Mouse (Mus musculus) adrenal gland (tissue): ENCODE data around the gene Sh3kbp1.

Source experiments
- intact Hi-C: fragments of 180-260 bp; cut with DNase I; formaldehyde crosslinking; loops from one replicate; pipeline ENCODE4 v1.15.1; 2025

Gene Sh3kbp1

DNA sequence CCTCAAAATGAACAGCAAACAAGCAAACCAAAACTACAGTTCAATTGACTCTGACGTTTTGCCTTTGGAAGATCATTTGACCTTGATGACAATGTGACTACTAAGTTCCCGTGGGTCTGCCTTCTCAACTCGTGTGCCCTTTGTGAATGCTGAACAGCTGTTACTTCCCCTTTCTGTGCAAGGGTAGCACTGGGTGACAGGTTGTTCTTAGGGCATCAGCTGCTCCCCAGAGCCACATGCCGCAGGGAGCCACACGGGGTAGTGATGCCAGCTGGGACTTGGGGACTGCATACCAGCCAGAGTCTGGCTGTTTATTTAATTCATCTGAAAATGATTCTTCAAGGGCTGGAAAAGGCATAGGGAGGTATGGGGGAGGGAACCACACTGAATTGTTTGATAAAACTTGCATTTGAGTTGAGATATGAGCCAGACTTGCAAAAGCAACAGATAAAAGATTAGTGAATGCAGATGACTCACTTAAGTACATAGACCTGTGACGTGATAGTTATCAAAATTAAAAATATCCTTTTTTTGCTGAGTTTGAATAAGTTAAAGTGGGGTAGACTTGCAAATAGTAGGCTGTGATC lies 108.5 kb downstream of the Sh3kbp1 start:
- intact Hi-C loops = no loop called here

DNA sequence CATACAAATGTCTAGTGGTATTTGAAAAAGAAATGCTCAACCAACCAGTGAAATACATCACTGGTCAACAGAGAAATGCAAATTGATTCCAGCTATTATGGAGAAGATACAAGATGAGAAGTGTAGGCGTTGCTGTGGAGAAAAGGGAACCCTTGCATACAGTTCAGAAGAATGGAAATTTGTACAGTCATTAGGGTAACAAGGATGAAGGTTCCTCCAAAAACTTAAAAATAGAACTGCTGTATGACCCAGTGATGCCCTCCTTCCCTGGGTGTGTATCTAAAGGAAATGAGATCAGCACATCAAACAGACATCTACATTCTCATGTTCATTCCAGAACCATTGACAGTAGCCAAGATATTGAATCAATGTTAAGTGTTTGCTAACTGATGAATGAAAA lies 110.3 kb downstream of the Sh3kbp1 start:
- intact Hi-C loops = no loop called here

DNA sequence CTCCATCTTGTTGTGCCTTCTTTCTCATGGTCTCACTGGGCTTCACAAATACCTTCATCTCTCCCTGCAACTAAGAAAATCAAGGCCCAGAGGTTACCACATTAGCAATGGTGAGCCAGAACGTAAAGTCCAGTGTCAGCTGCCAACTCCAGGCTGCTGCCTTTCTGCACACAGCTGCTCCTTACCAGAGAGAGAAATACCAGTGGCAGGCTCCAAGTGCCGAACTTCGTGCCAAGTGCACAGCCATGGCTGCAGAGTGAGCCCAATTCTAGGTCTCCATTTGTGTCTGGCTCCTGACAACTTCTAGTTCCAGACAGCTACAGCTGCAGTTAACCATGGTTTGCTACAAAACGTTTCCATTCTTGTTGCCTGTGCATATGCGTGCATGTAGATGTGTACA lies 117.0 kb downstream of the Sh3kbp1 start:
- intact Hi-C loops = no loop called here

DNA sequence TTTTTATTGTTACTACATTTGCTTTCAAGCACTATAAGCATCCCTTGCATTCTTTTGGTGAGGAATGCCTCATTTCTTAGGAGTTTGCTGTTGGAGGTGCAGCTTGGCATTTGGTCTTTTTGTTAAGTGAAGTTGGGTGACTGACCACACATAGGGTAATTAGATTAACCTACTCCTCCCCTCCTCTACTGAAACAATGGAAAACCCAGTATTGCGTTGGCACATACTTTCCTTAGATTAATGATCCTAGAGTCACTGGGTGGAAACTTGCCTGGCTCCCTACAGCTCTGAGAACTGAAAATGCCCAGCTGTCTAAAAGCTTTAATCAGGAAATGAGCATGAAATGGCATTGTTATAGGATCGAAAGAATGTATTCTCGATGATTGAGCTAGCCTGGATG lies 117.5 kb downstream of the Sh3kbp1 start:
- intact Hi-C loops = no loop called here

DNA sequence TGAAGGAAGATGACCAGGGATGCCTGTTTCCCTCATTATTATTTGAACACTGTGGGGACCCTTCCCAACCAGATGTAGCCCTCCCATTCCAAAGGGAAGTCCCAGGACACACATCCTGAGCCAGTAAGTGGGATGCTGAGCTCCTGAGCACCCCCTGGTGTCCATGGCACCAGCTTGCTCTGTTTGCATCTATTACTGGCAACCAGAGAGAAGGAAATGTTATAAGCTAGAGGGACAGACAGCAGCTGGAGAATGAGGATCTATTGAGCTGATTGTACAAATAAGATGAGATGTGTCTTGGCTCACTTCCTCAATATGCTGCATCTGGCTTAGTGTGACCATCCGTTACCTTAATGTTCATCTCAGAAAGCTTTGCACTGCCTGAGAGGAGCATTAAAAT lies 124.8 kb downstream of the Sh3kbp1 start:
- intact Hi-C loops = loop anchor here (5.0 kb wide), 2 partner anchors 125 to 210 kb away; partner anchors contain the start of gene Sh3kbp1

DNA sequence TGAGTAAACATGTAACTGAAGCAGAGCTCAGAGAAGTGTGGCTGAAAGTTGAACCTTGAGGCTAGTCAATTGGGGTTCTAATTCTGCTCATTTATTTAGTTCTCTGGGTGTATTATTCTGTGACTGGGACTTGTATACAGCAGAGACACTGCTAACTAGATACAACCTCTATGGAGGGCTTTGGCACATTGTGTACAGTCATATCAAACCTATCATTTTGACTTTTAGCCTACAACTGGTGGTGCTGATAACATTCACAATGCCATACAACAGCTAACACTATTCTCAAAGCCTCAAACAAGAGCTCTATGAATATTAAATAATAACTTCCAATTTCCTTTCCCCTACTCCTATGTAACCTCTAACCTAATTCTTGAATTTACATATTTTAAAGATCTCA lies 129.2 kb downstream of the Sh3kbp1 start:
- intact Hi-C loops = no loop called here

DNA sequence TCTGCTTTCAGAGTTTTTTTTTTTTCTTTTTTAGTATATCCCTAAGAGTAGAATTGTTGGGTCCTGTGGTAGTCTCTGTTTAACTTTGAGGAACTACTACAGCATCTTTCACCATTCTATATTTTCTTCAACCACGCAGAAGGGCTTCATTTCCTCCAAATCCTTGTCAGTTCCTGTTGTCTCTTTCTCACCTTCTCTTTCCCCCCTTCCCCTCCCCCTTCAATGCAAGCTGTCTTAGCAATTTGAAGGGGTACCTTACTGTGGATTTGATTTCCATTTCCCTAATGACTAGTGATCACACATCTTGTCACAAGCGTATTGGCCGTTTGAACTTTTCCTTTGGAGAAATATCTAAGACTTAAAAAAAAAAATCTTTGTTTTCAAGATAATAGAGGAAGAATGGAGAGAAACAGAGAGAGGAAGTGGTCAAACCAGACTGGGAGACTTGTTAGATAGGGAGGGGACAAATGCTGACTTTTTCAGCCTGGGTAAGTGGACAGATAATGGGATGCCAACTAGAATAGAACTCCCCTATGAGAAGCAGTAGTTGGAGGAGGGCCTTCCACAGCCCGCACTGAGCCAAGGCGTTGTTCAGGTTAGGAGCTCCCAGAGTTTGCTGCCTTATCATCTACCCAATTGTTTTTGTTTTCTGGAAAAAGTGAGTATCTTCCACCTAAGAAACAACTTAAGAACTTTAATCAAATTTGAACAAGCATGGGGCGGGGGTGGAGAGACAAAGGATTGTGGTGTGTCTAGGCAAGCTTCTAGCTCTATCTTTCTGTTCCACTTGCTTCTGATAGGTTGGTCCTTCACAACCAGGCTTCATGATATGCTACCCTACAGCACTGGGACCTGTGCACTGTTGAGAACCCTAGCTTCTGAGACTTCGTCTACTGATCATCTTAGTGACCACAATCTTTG lies 130.1 kb downstream of the Sh3kbp1 start:
- intact Hi-C loops = no loop called here

DNA sequence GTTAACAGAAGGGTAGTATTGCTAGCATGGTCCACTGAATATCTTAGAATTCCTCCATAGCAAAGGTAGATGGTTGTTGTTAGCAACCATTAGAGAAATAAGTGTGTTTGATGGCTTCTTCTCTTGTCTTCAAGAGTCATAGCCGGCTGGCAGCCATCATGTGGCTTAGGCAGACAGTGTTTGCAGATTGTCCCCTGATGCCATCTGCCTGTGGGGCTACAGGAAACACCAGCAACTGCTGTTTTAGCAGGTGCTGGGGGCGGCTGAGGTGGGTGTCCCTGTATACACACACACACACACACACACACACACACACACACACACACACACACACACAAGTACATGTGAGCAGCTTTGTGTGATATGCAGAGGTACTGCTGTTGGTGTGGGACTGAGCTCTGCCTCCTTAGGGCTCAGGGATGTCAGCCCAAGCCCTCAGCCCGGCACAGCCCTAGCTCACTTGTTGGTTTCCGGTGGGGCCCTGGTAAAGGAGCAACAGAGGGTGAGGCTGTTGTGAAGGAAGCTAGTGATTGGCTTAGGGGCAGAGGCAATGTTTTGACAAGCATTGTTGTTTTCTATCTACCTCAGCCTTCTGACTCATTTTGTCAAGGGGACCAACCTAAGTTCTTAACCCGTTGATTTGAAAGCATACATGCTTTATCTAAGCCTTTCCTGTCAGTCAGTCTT lies 130.9 kb downstream of the Sh3kbp1 start:
- intact Hi-C loops = no loop called here

DNA sequence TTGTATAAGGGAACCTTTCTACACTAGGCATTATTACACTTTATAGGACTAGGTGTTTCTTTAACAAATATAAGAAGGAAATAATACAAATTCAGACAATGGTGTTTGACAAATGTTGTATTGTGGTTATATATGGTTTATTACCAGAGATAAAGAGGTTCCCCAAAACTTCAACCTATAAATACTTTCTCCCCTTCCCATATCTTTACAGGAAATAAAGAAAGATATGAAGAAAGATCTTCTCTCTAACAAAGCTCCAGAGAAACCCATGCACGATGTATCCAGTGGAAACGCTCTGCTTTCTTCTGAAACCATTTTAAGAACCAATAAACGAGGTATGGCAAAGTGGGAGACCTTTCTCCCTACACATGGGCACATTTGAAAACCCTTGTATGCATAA lies 136.7 kb downstream of the Sh3kbp1 start:
- intact Hi-C loops = no loop called here

DNA sequence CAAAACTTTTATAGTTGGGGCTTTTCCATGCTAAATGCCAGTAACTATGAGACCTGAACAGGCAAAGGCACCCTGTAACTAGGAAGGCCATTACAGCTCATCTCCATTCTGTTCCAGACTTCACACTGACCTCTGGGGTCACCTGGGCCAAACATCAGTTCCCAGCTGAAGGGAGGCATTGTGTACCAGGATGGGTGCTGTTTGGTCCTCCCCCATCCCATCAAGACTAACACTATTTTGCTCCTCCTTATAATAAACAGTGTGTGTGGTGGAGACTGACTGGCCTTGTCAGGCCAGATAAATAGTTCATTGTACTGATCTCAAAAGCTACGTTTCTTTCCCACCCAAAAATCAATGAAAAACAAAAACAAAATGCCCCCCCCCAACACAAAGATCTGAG lies 138.8 kb downstream of the Sh3kbp1 start:
- intact Hi-C loops = no loop called here

DNA sequence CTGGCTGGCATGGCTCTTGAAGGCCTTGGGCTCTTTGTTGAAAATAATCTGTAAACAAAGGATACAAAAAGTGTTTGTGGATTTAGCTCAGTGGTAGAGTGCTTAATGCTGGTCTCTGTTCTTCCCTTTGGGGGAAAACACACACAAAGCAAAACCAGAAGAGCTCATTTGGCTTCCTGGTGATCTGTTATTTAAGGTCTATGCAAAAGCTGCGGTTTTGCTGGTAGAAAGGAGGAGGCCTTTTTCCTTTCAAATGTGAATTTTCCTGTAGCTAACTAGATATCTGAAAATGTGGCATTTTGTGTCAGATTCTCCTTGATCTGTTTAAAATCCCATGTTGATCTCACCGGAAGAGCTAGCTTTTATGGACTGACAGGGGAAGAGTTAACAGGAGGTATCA lies 141.9 kb downstream of the Sh3kbp1 start:
- intact Hi-C loops = no loop called here

DNA sequence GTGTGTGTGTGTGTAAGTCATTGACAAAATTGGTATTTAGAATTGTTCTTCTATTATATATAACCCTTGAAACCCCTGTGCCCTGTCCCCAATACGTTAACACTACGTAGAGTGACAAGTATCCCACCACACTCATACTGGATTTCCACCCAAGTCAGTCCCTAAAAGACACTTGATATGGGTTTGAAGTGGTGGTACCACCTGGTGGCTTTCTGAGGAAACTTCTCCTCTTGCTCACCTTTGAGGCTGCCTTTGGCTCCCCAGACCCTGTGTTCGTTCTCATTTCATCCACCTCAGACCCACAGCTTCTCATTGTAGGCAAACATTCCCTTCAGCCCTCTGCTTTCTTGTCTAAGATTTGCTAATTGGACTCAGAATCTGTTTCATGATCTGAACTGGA lies 142.7 kb downstream of the Sh3kbp1 start:
- intact Hi-C loops = no loop called here

DNA sequence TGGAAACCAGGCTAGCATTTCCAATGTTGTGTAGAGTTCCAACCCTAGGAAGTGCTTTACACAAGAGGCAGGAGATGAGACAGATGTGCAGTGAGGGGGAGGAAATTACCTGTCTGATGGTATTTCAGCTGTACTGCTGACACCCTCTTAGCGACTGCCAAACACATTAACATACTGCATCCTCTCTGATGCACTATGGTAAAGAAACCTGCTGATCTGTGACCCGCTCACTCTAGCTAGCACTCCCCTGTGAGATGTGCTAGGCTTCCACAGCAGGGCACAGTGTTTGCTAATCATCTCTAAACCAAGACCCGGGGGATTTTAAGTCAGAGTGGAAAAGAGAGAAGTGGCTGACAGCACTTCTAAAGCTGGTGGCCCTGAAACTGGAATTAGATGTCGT lies 145.1 kb downstream of the Sh3kbp1 start:
- intact Hi-C loops = no loop called here

DNA sequence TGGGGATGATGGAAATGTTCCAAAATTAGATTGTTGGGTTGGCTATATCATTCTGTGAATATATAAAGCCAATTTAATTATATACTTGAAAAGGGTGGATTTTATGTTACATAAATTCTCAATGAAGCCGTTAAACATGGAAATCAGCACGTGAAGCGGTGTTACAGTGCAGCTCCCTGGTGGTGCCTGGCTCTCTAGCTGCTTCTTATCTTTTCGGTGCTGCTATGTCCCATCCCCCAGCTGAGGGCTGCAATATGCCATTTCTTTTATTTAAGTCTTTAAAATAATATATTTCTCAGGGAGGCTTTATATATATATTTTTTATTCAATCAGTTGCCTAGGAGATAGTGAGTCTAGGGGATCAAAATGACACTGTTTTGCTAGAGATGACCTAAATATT lies 148.0 kb downstream of the Sh3kbp1 start:
- intact Hi-C loops = no loop called here

DNA sequence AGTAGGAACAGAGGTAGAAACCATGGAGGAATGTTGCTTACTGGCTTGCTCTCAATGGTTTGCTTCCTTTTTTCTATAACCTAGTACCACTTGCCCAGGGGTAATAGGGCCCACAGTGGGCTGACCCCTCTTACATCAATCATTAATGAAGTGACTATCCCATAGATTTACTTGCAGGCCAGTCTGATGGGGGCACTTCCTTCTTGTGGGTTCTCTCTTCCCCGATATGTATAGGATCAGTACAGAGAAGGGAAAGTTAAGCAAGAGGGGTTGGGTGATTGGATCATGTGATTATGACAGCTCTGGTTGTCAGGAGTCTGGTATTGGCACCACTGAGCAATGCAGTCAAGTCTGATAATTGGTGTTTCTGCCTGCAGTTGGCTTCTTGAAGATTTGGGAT lies 151.7 kb downstream of the Sh3kbp1 start:
- intact Hi-C loops = no loop called here

DNA sequence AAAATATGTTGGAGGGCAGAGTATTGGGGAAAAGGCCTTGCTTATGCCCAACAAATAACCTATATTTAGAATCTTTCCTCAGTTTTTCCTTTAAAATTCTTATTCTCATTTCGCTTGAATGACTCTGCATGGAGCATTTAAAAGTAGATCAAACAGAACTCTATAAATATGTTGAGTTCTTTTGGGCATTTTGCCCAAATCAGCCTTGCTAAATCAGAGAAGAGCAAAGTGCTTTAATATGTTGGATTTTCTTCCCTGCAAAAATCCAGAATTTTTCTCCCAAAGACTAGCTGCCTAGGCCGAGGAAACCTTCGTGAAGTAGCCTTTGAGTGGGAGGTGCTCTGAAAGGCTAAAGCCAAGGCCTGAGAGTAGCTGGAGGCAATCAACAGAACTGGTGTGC lies 163.4 kb downstream of the Sh3kbp1 start:
- intact Hi-C loops = no loop called here

DNA sequence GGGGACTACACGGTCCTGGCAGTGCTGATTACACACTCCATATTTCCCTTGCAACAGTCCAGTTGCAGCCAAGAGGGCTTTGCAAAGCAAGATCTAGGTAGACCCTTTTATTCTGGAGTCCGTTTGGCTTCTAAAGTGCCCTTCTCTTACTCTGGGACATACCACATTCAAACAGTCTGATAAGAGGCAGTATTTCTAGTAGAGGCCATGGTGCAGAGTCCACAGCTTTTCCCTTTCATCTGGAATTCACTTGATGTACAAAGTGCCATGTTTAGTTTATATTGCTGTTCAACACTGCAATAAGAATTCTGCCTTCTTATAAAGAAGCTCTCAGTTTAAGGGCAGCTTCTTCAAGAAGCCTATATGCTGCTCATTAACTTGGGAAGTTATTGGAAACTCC lies 168.5 kb downstream of the Sh3kbp1 start:
- intact Hi-C loops = no loop called here

DNA sequence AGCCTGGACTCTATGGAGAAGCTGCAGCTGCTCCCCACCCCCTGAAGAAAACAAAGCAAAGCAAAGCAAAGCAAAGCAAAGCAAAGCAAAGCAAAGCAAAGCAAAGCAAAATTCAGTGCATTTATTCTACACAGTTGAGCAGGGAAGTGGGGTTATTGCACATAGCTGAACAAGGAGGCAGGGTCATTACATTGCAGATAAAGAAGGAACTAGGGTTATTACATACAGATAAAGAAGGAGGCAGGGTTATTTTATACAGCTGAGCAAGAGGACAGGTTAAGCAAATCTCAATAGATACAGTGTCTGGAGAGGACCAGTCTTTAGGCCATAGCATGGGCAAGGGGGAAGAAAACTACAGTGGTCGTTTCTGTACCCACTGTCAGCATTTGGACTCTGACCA lies 177.3 kb downstream of the Sh3kbp1 start:
- intact Hi-C loops = no loop called here

DNA sequence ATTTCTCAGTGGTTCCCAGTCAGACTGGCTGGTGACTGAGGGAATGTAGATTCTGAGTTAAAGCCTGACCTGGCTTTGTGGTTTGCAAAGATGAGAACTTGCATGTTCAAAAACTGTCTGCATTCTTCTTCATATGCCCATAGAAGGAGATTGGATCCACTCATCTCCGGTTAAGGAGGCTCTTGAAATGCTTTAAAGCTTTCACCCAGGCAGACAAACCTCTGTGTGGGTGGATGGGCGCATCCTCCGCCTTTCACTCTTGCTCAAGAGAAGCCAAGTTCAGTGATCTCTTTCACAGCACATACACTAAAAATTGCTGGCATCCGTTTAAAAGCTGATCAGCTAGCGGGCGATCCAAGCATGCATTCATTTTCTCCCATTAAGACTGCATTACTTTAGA lies 182.4 kb downstream of the Sh3kbp1 start:
- intact Hi-C loops = no loop called here

DNA sequence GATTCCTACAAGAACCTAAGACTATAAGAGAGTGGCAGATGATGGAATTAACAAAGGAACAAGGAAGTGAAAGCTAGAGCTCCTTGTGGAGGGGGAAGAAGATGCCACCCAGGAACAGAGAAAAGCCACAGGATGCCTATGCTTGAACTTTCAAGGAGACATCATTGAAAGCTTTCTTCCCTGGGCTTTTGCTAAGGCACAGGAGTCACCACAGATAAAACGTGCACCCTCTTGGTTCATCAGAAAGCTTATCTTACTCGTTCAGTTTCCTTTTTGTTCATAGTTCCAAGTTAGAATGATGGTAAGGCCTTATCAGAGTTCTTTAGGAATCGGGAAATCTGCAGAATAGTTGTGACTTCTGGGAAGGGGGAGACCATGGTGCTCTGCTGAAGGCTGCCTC lies 183.4 kb downstream of the Sh3kbp1 start:
- intact Hi-C loops = no loop called here

DNA sequence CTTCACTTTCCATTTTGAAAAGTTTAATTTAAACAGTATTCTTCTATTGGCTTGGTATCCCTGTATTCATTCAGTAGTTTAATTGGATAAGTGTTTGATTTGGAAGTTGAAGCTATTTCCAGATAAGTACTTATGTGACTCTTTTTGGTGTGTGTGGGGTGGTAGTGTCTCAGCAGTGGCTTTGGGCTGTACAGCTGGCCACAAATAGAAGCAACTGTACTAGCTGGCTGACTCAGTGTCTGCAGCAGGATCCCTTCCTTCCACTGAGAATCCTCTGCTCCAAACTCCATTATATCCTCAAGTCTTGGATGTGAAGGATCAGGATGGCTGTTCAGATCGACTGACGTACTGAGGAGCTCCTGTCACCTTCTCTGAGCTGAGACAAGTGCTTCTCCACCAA lies 190.4 kb downstream of the Sh3kbp1 start:
- intact Hi-C loops = no loop called here

DNA sequence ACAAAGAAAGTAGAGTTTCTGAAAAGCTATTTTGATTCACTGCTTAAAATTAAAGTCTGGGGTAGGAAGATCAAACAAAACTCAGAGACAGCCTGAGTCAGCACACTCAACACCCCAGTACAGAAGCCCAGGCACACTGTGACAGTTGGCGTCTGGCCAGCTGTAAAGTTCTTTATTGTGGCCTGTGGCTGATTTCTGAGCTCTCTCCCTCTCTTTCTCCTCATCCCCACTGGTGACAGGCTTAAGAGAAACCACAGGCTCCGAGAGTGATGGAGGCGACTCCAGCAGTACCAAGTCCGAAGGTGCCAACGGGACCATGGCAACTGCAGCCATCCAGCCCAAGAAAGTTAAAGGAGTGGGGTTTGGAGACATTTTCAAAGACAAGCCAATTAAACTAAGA lies 201.1 kb downstream of the Sh3kbp1 start:
- intact Hi-C loops = no loop called here
